Mouse (Mus musculus) heart, adult 2 months (tissue): ENCODE results near the gene Eml6.
A peak's percentile ranks its signal among the peaks of the same experiment; 100 is the strongest.

Experiments
- CTCF ChIP-seq: fragments of 200-600 bp; IDR thresholded peaks from 2 replicates; pipeline ENCODE4 v1.8.1; 2022; ENCODE audit warnings: antibody characterized with exemption, mild to moderate bottlenecking, moderate library complexity
- EP300 ChIP-seq: fragments of 200-500 bp; IDR thresholded peaks from 2 replicates; pipeline ENCODE4 v1.6.1; 2011; ENCODE audit warnings: low read depth, low read length, control low read depth; ENCODE audit not compliant: insufficient read depth
- POLR2A ChIP-seq: fragments of 200-500 bp; IDR thresholded peaks from 2 replicates; pipeline ENCODE4 v1.6.1; 2011; ENCODE audit warnings: mild to moderate bottlenecking, low read depth, low read length, control low read depth; ENCODE audit not compliant: insufficient read depth

GRCm38 (mm10) chr11:29715499-29715898 lies 310.3 kb downstream of the Eml6 start:
- TF ChIP-seq CTCF = peak; percentile 70
- TF ChIP-seq POLR2A = no peak
- TF ChIP-seq EP300 = no peak
